Mouse (Mus musculus) central nervous system, embryonic 11.5 days (tissue): ENCODE measurements around the gene Slc5a6. TPM values are rescaled to one million over a fixed set of nuclear protein-coding genes. Genes with fewer than 3 reads are reported as not detected.

Experiments
- polyA plus RNA-seq: library from polyadenylated mRNA; depleted of rRNA; stranded (reverse); fragments of >200 nt; gene quantifications from 2 replicates; pipeline ENCODE4 v1.2.3, GENCODE M21; 2012; rRNA removed

Slc5a6 gene
- polyA plus RNA-seq, result 10.2 and 16.3 TPM in 2 replicates

DNA sequence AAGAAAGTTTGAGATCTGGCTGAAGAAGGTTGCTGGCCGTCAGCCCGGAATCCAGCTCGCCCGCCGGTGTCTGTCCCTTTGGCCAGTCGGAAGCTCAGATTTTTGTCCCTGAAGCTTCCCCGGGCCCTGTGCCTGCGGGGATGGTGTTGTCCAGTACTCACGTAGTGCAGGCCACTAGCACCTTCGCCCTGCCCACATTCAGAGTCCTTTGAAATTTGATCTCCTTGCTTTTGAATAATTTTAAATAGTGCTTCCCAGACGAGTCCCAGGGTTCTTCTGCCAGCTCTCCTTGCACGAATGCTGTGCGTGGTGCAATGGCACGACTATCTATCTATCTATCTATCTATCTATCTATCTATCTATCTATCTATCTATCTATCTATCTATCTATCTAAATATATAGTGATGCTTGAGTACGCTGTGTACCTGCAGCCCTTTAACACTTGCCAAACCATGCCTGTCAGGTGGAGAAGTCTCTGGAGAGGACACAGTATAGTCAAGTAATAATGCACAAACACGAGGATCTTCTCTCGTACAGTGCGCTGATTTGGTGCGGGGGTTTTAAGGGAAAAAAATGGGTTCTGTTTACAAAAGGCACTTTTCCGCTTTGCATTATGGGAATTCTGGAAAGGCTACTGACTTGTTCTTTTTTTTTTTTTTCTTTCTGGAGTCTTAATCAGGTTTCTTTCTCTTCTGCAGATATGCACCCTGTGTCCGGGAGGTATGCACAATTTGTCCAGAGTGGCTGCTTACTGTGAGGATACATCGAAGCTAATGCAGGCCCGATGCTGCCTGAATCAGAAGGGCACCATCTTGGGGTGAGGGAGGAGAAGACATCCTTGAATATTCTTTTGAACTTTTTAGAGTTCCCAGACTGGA is at the start of gene Slc5a6:
Gene Slc5a6 (minus strand): TSS at position 162 of the 879 bp plus-strand sequence.

DNA sequence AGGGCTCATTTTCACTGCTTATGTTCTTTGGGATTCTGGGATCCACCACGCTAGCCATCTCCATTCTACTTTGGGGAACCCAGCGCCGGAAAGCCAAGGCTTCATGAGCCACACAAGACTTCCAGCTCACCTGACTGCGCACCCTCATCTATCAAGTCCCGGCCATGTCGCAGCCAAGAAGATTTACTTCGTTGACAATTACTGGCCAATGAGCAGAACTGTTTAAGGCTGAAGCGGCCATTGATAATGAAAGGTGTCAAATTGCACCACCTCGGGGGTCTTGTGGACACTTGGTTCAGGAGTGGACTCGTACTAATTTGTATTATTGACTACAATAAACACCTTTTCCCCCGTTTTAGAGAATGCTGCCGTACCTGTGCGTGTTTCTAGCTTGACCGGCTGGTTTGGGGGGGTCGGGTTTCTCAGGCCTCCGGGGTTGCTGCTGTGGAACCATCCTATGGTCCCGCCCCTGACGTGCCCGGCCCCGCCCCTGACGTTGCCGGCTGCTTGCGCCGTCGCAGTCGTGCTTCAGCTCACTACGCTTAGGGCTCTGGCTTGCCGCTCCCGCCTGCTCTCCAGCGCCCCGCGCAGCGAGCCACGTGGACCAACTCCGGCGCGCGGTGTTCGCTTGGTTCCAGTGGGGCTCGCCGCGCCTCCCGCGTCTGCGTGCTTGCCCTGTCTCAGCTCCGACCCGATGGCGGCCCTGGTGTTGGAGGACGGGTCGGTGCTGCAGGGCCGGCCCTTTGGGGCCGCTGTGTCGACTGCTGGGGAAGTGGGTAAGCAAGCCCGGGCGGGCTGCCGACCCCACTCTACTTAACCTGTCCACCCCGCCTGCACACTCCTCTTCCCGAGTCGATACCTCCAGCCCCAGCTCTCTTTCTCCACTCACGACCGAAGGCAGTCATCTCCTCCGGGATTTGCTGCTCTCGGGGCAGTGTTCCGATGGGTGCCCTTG is 5.8 kb upstream of the Slc5a6 start, which contains the start of gene Cad:
Gene Cad (plus strand): TSS at position 520 of the 955 bp plus-strand sequence.

DNA sequence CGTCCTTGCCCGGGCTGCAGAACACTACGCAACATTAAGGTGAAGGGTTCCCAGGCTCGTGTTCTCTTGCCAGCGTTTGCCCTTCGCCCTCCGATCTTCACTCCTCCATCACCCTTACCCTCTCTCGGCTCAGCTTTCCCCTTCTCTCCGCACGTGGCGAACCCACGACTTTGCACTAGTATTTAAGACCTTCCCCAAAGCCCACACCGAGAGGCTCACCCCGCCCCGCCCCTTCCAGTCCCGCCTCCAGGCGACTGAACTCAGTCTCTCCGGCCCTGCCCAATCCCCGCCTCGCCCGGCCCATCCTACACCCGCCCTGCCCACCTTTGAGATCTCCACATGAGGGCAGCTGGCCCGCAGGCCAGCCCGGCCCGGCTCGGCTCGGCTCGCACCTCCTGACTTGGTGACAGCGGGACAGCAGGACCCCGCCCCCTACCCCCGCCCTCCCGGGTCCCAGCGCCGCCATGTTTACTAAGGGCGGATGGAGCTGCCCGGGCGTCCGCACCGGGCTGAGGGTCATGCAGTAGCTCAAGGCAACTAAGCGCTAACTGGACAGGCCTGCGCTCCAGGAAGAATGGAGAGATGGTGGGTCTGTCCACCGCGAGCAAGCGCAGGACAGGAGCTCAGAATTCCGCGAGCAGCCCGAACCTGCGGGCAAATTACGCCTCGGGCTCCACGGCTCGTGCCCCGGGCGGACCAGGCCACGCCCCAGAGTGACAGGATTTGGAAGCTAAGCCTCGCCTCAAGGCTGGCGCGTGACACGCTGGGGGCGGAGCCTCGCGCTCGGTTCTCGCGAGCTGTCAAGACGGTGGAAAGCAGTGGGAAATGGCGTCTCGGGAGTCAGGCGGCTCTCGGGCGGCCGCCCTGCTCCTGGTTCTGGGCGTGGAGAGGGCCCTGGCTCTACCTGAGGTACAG is 619 bp downstream of the Slc5a6 start, which contains the start of gene Atraid:
Gene Atraid (plus strand): TSS at position 465 of the 915 bp plus-strand sequence.

Other genes starting within 250 kb of the Slc5a6 start
- gene Mapre3, start 234.3 kb downstream of the Slc5a6 start, polyA plus RNA-seq, result 60.4 and 116 TPM in 2 replicates
- 40.6 and 60.9 TPM in 2 replicates for gene Tmem214, start 180.9 kb downstream of the Slc5a6 start, polyA plus RNA-seq
- 40.0 and 53.1 TPM in 2 replicates for gene Agbl5, start 160.2 kb downstream of the Slc5a6 start, polyA plus RNA-seq
- gene Ost4, start 141.1 kb downstream of the Slc5a6 start, polyA plus RNA-seq, result 218 and 282 TPM in 2 replicates
- 34.1 and 81.9 TPM in 2 replicates for gene Emilin1, start 135.5 kb downstream of the Slc5a6 start, polyA plus RNA-seq
- gene Khk, start 127.5 kb downstream of the Slc5a6 start, polyA plus RNA-seq, result 13.1 and 16.0 TPM in 2 replicates
- gene Cgref1, start 103.3 kb downstream of the Slc5a6 start, polyA plus RNA-seq, result 5.7 and 7.5 TPM in 2 replicates
- 176 and 202 TPM in 2 replicates for gene Preb, start 88.6 kb downstream of the Slc5a6 start, polyA plus RNA-seq
- gene Tcf23, start 80.3 kb downstream of the Slc5a6 start, polyA plus RNA-seq, result not detected in 2 replicates
- gene Atraid, start 612 bp downstream of the Slc5a6 start, polyA plus RNA-seq, result 88.7 and 89.8 TPM in 2 replicates
- gene Cad, start 5.9 kb upstream of the Slc5a6 start, polyA plus RNA-seq, result 41.0 and 59.8 TPM in 2 replicates
- not detected in 2 replicates for gene Dnajc5g, start 57.4 kb upstream of the Slc5a6 start, polyA plus RNA-seq
- gene Slc30a3, start 59.3 kb upstream of the Slc5a6 start, polyA plus RNA-seq, result 8.6 and 9.1 TPM in 2 replicates
- 0.29 and 1.1 TPM in 2 replicates for gene Trim54, start 67.8 kb upstream of the Slc5a6 start, polyA plus RNA-seq
- not detected in 2 replicates for gene Ucn, start 89.9 kb upstream of the Slc5a6 start, polyA plus RNA-seq
- gene Mpv17, start 105.3 kb upstream of the Slc5a6 start, polyA plus RNA-seq, result 43.5 and 63.4 TPM in 2 replicates
- gene Gm29609, start 131.0 kb upstream of the Slc5a6 start, polyA plus RNA-seq, result 4.0 and 4.7 TPM in 2 replicates
- 128 and 129 TPM in 2 replicates for gene Gtf3c2, start 131.2 kb upstream of the Slc5a6 start, polyA plus RNA-seq
- 94.2 and 95.9 TPM in 2 replicates for gene Snx17, start 144.3 kb upstream of the Slc5a6 start, polyA plus RNA-seq
- gene Eif2b4, start 144.5 kb upstream of the Slc5a6 start, polyA plus RNA-seq, result 54.2 and 97.9 TPM in 2 replicates
- 51.5 and 95.5 TPM in 2 replicates for gene Zfp513, start 153.4 kb upstream of the Slc5a6 start, polyA plus RNA-seq
- 178 and 232 TPM in 2 replicates for gene Ppm1g, start 171.8 kb upstream of the Slc5a6 start, polyA plus RNA-seq
- gene Nrbp1, start 191.9 kb upstream of the Slc5a6 start, polyA plus RNA-seq, result 85.6 and 128 TPM in 2 replicates
- gene Gm9970, start 192.3 kb upstream of the Slc5a6 start, polyA plus RNA-seq, result 0.18 TPM in 1 of 2 replicates, not detected in the other
- gene Krtcap3, start 202.8 kb upstream of the Slc5a6 start, polyA plus RNA-seq, result 9.1 and 12.3 TPM in 2 replicates
- gene Ift172, start 242.2 kb upstream of the Slc5a6 start, polyA plus RNA-seq, result 44.3 and 45.6 TPM in 2 replicates
- 57.8 and 94.3 TPM in 2 replicates for gene Fndc4, start 247.2 kb upstream of the Slc5a6 start, polyA plus RNA-seq
- gene Gckr, start 248.5 kb upstream of the Slc5a6 start, polyA plus RNA-seq, result 0.63 and 1.5 TPM in 2 replicates